In genomic region chr6:139586892-139587291, GRCm38 (mm10) we compare ENCODE assay signal across 12 mouse cellular contexts. TPM values are rescaled to one million over a fixed set of nuclear protein-coding genes. Genes with fewer than 3 reads are reported as not detected.
DNase-seq lines count a peak whose midpoint lies in the region; ATAC-seq lines count a peak whose summit lies in the region.
"Had no signal": no experiment of that assay in that cellular context is flagged by ENCODE, and none has a peak within 500 bp of the region (broad histone marks: within the 10 kb centered on the region; RNA-seq: fewer than 3 reads in every experiment).

Gene Pik3c2g, plus strand, starts transcription at chr6:139587221.

- H3K36me3 ChIP-seq in erythroblast, embryonic 14.5 days (ENCODE audit: control insufficient read depth), result no peaks in the 10 kb centered on the region
- no peaks in the 10 kb centered on the region for H3K36me3 ChIP-seq in embryonic facial prominence, embryonic 15.5 days
- H3K36me3 ChIP-seq in lung, embryonic 16.5 days (ENCODE audit: control insufficient read depth, insufficient read depth, low read length), result no peaks in the 10 kb centered on the region
- no peaks in the 10 kb centered on the region for H3K36me3 ChIP-seq in midbrain, embryonic 16.5 days (ENCODE audit: control insufficient read depth, insufficient read depth, low read length)
- H3K36me3 ChIP-seq in midbrain, embryonic 15.5 days (replicated peaks), result no peaks in the 10 kb centered on the region
- H3K36me3 ChIP-seq: G1E; hindbrain, embryonic 12.5 days had no signal

- 66% methylated on average over 15 of the region's 15 CpGs for whole genome bisulfite sequencing in embryonic facial prominence, embryonic 15.5 days
- WGBS in lung, embryonic 16.5 days, result 7% methylated on average over 15 of the region's 15 CpGs
- 75% methylated on average over 15 of the region's 15 CpGs for WGBS in midbrain, embryonic 16.5 days
- WGBS in midbrain, embryonic 15.5 days, result 75% methylated on average over 15 of the region's 15 CpGs

- no peaks in the 10 kb centered on the region for H3K4me1 ChIP-seq in erythroblast, embryonic 14.5 days (ENCODE audit: control insufficient read depth)
- H3K4me1 ChIP-seq in embryonic facial prominence, embryonic 15.5 days, result 0 out of 2 replicates have a peak, but pooled peaks cover 7% of the 10 kb centered on the region
- peaks cover 4% of the 10 kb centered on the region; the same call in 1 of the 2 replicates for H3K4me1 ChIP-seq in lung, embryonic 16.5 days (replicated peaks; ENCODE audit: control insufficient read depth, insufficient read depth, low read length)
- H3K4me1 ChIP-seq in midbrain, embryonic 16.5 days (ENCODE audit: control insufficient read depth, insufficient read depth, low read length), result no peaks in the 10 kb centered on the region; the same call in 1 of the 2 replicates
- peaks cover 2% of the 10 kb centered on the region; the same call in 1 of the 2 replicates for H3K4me1 ChIP-seq in midbrain, embryonic 15.5 days
- H3K4me1 ChIP-seq: hindbrain, embryonic 12.5 days had no signal

- DNase-seq in kidney, postnatal 36 days, result peak; percentile 23 to 27
- DNase-seq: adrenal gland, adult 8-10 months; cerebellum, adult 18-20 months had no signal

- ATAC-seq in erythroblast, adult 5-6 weeks (replicated peaks; ENCODE audit: low FRiP score, poor library complexity, severe bottlenecking), result no peak
- no peak for ATAC-seq in embryonic facial prominence, embryonic 15.5 days (ENCODE audit: insufficient number of reproducible peaks, low FRiP score, low TSS enrichment, low read depth)
- ATAC-seq in lung, embryonic 16.5 days (ENCODE audit: low read depth), result peak; percentile 85
- ATAC-seq in midbrain, embryonic 16.5 days, result no peak
- no peak for ATAC-seq in activated CD4-positive, CD25-positive, alpha-beta regulatory T cell, adult 4 months
- ATAC-seq in midbrain, embryonic 15.5 days (replicated peaks), result no peak

- no peak within 1 kb of the TSS for H3K9ac ChIP-seq in embryonic facial prominence, embryonic 15.5 days
- 0 out of 2 replicates have a peak within 1 kb of the TSS, but pooled peaks have one; percentile 37 for H3K9ac ChIP-seq in lung, embryonic 16.5 days (ENCODE audit: low read length)
- H3K9ac ChIP-seq in midbrain, embryonic 16.5 days (ENCODE audit: low read depth, low read length), result no peak within 1 kb of the TSS
- no peak within 1 kb of the TSS for H3K9ac ChIP-seq in midbrain, embryonic 15.5 days
- H3K9ac ChIP-seq: hindbrain, embryonic 12.5 days had no signal

- peak within 1 kb of the TSS; percentile 12 for H3K4me3 ChIP-seq in erythroblast, embryonic 14.5 days (replicated peaks)
- H3K4me3 ChIP-seq in embryonic facial prominence, embryonic 15.5 days (replicated peaks), result no peak within 1 kb of the TSS
- H3K4me3 ChIP-seq in lung, embryonic 16.5 days (ENCODE audit: low read length), result peak within 1 kb of the TSS; percentile 35
- no peak within 1 kb of the TSS for H3K4me3 ChIP-seq in midbrain, embryonic 16.5 days (ENCODE audit: low read depth, low read length)
- H3K4me3 ChIP-seq in midbrain, embryonic 15.5 days, result no peak within 1 kb of the TSS
- H3K4me3 ChIP-seq: hindbrain, embryonic 12.5 days had no signal

- H3K27me3 ChIP-seq in erythroblast, embryonic 14.5 days (ENCODE audit: control insufficient read depth), result no peaks in the 10 kb centered on the region
- no peaks in the 10 kb centered on the region; the same call in 1 of the 2 replicates for H3K27me3 ChIP-seq in embryonic facial prominence, embryonic 15.5 days
- 0 out of 2 replicates have a peak, but pooled peaks cover 2% of the 10 kb centered on the region for H3K27me3 ChIP-seq in lung, embryonic 16.5 days (ENCODE audit: control insufficient read depth, insufficient read depth, low read depth, low read length)
- H3K27me3 ChIP-seq in midbrain, embryonic 16.5 days (ENCODE audit: control insufficient read depth, insufficient read depth, low read depth, low read length), result no peaks in the 10 kb centered on the region
- H3K27me3 ChIP-seq in midbrain, embryonic 15.5 days (replicated peaks), result no peaks in the 10 kb centered on the region
- H3K27me3 ChIP-seq: hindbrain, embryonic 12.5 days had no signal

- 0 out of 2 replicates have a peak within 1 kb of the TSS, but pooled peaks have one; percentile 1 for H3K4me2 ChIP-seq in embryonic facial prominence, embryonic 15.5 days (replicated peaks)
- peak within 1 kb of the TSS; percentile 49 for H3K4me2 ChIP-seq in lung, embryonic 16.5 days (ENCODE audit: low read depth, low read length)
- H3K4me2 ChIP-seq in midbrain, embryonic 16.5 days (ENCODE audit: low read length), result no peak within 1 kb of the TSS
- H3K4me2 ChIP-seq in midbrain, embryonic 15.5 days, result no peak within 1 kb of the TSS
- H3K4me2 ChIP-seq: hindbrain, embryonic 12.5 days had no signal

- no peaks in the 10 kb centered on the region; the same call in 1 of the 2 replicates for H3K9me3 ChIP-seq in erythroblast, embryonic 14.5 days (ENCODE audit: control insufficient read depth, low read length)
- H3K9me3 ChIP-seq in embryonic facial prominence, embryonic 15.5 days (replicated peaks), result no peaks in the 10 kb centered on the region
- peaks cover 2% of the 10 kb centered on the region; the same call in 1 of the 2 replicates for H3K9me3 ChIP-seq in lung, embryonic 16.5 days (ENCODE audit: control insufficient read depth, low read length)
- H3K9me3 ChIP-seq in midbrain, embryonic 16.5 days (replicated peaks; ENCODE audit: control insufficient read depth, low read length, poor library complexity, severe bottlenecking), result no peaks in the 10 kb centered on the region
- no peaks in the 10 kb centered on the region for H3K9me3 ChIP-seq in midbrain, embryonic 15.5 days
- H3K9me3 ChIP-seq: hindbrain, embryonic 12.5 days had no signal

- H3K27ac ChIP-seq in embryonic facial prominence, embryonic 15.5 days (replicated peaks), result no peak within 1 kb of the TSS
- no peak within 1 kb of the TSS; the same call in 1 of the 2 replicates for H3K27ac ChIP-seq in lung, embryonic 16.5 days (ENCODE audit: low read length)
- no peak within 1 kb of the TSS for H3K27ac ChIP-seq in midbrain, embryonic 16.5 days (ENCODE audit: low read length)
- H3K27ac ChIP-seq in midbrain, embryonic 15.5 days, result no peak within 1 kb of the TSS
- H3K27ac ChIP-seq: hindbrain, embryonic 12.5 days had no signal

RNA-seq across cellular contexts. Expression of gene Pik3c2g, which starts in this region (rescaled TPM):
- not detected in 2 replicates for polyA plus RNA-seq in erythroblast, embryonic 14.5 days (2012)
- not detected in 2 replicates for total RNA-seq in erythroblast, adult 5-6 weeks (2015; ENCODE audit: low replicate concordance)
- 0.14 TPM in 1 of 2 replicates, not detected in the other for total RNA-seq in erythroblast, adult 5-6 weeks (2017; ENCODE audit: low replicate concordance)
- polyA plus RNA-seq in embryonic facial prominence, embryonic 15.5 days (2015; fragmentation: Nextera tagmentation; extraction: Ambion mirVana), result 1.1 and 1.4 TPM in 2 replicates
- 2.2 and 2.7 TPM in 2 replicates for polyA plus RNA-seq in lung, embryonic 16.5 days (2015; fragmentation: Nextera tagmentation; extraction: Ambion mirVana)
- 0.25 and 0.46 TPM in 2 replicates for polyA plus RNA-seq in midbrain, embryonic 16.5 days (2015; fragmentation: Nextera tagmentation; extraction: Ambion mirVana)
- not detected for polyA plus RNA-seq in activated CD4-positive, CD25-positive, alpha-beta regulatory T cell, adult 4 months (2017; shearing (Covaris generic))
- 0.28 and 0.34 TPM in 2 replicates for polyA plus RNA-seq in midbrain, embryonic 15.5 days (2015; fragmentation: Nextera tagmentation; extraction: Ambion mirVana)
- polyA plus RNA-seq: G1E had no signal

Comparison
In these comparisons a context has a peak if more than half of its experiments do, and no peak if none do; other contexts are left out.
1. H3K4me3 ChIP-seq: peak in erythroblast, embryonic 14.5 days (single experiment) and lung, embryonic 16.5 days (single experiment); none in embryonic facial prominence, embryonic 15.5 days (single experiment), midbrain, embryonic 16.5 days (single experiment) and midbrain, embryonic 15.5 days (single experiment).
2. H3K4me2 ChIP-seq: peak in embryonic facial prominence, embryonic 15.5 days (single experiment) and lung, embryonic 16.5 days (single experiment); none in midbrain, embryonic 16.5 days (single experiment) and midbrain, embryonic 15.5 days (single experiment).